Mouse (Mus musculus): ENCODE data around the gene Fam49a. TPM values are rescaled to one million over a fixed set of nuclear protein-coding genes. Genes with fewer than 3 reads are reported as not detected.

Gene Fam49a
- polyA plus RNA-seq, 1 experiment: 3.4 TPM

DNA sequence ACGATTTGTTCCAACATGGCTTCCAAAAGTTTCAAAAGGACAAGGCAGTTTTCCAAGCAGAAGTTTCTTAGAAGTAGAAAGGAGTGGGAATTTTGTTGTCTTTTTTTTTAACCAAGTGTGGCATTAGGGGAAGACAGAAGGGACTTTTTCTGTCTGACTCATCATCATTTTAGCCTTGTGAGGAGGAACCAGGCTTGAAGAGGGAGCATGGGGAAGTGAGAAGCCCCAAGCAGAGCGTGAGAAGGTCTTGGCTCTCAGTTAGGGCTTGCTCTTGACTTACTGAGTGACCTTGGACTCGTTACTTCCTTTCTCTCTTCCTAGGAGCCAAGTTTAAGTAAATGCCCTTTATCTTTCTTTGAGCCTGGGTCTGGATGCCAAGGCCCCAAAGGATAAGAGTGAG is 8.6 kb downstream of the Fam49a start:
- Histone ChIP-seq H3K27ac (ENCODE audit: insufficient read depth, low read depth, low read length) (no peak overlapping the region), H3K27me3 (replicated peaks; ENCODE audit: control insufficient read depth, insufficient read depth, low read length) (no peaks in the 10 kb centered on the region), H3K36me3 (ENCODE audit: control insufficient read depth, insufficient read depth, low read length) (no peaks in the 10 kb centered on the region), H3K4me3 (ENCODE audit: insufficient read depth, low read depth, low read length) (no peak overlapping the region), H3K4me1 (ENCODE audit: control insufficient read depth, insufficient read depth, low read length) (peaks cover 4% of the 10 kb centered on the region; the same call in 1 of the 2 replicates)
- no peak for DNase-seq
- TF ChIP-seq CTCF (conservative IDR thresholded peaks at IDR 0.05; ENCODE audit: insufficient read depth, insufficient read length, low read depth, low read length) (no peak), POLR2A (IDR thresholded peaks at IDR 0.05; ENCODE audit: low read depth, low read length) (no peak)
- WGBS: 81% methylated on average over 3 of the region's 3 CpGs

DNA sequence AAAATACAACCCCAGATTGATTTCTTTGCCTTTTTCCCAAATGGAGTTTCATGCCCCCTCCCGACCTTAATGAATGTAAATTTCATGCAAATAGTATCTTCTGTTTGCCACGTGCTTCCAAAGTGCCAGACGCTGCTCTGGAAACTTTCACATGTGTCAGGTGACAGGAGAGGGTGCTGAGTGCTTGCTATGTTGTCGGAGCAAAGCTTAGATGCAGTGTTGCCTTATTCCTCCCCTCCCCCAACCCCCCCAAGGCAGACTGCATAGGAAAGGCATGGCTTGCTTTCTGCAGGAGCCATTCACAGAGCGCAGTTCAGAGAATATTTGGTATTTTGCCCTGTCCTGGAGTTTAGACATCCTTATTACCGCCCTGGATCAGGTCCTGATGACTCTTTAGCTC is 12.2 kb downstream of the Fam49a start:
- TF ChIP-seq CTCF (conservative IDR thresholded peaks at IDR 0.05; ENCODE audit: insufficient read depth, insufficient read length, low read depth, low read length) (no peak), POLR2A (IDR thresholded peaks at IDR 0.05; ENCODE audit: low read depth, low read length) (no peak)
- Histone ChIP-seq H3K4me3 (ENCODE audit: insufficient read depth, low read depth, low read length) (no peak overlapping the region), H3K27me3 (replicated peaks; ENCODE audit: control insufficient read depth, insufficient read depth, low read length) (no peaks in the 10 kb centered on the region), H3K36me3 (ENCODE audit: control insufficient read depth, insufficient read depth, low read length) (no peaks in the 10 kb centered on the region), H3K27ac (ENCODE audit: insufficient read depth, low read depth, low read length) (no peak overlapping the region), H3K4me1 (ENCODE audit: control insufficient read depth, insufficient read depth, low read length) (peaks cover 4% of the 10 kb centered on the region; the same call in 1 of the 2 replicates)
- 32% methylated on average over 6 of the region's 6 CpGs for WGBS
- no peak for DNase-seq

DNA sequence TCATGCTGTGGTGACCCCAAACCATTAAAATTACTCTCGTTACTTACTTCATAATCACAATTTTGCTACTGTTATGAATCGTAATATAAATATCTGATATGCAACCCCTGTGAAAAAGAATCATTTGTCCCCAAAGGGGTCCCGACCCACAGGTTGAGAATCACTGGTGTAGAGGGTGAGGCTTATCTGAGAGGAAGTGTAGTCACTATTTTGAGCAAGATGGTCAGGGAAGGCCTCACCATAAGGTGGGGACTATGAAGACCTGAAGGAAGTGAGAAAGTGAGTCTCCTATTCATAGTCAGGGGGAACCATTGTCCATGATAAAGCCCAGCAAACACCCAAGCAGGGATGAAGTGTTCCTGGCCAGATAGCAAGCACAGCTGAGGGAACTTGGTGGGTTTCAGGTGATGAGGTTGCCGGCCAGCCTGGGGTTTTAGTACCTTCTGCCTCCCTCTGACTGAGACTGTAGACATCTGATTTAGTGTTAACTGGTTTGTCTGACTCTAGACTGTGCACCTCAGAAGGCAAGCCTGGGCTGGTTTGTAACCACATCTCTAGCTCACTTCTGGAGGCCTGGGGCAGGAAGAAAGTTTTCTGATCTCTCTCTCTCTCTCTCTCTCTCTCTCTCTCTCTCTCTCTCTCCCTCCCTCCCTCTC is 13.3 kb downstream of the Fam49a start:
- Histone ChIP-seq H3K27me3 (replicated peaks; ENCODE audit: control insufficient read depth, insufficient read depth, low read length) (no peaks in the 10 kb centered on the region), H3K27ac (ENCODE audit: insufficient read depth, low read depth, low read length) (no peak overlapping the region), H3K4me3 (ENCODE audit: insufficient read depth, low read depth, low read length) (no peak overlapping the region), H3K4me1 (ENCODE audit: control insufficient read depth, insufficient read depth, low read length) (no peaks in the 10 kb centered on the region; the same call in 1 of the 2 replicates), H3K36me3 (ENCODE audit: control insufficient read depth, insufficient read depth, low read length) (no peaks in the 10 kb centered on the region)
- 85% methylated on average over 4 of the region's 4 CpGs for WGBS
- DNase-seq: no peak
- TF ChIP-seq POLR2A (IDR thresholded peaks at IDR 0.05; ENCODE audit: low read depth, low read length): no peak
- TF ChIP-seq CTCF (conservative IDR thresholded peaks at IDR 0.05; ENCODE audit: insufficient read depth, insufficient read length, low read depth, low read length): no peak

DNA sequence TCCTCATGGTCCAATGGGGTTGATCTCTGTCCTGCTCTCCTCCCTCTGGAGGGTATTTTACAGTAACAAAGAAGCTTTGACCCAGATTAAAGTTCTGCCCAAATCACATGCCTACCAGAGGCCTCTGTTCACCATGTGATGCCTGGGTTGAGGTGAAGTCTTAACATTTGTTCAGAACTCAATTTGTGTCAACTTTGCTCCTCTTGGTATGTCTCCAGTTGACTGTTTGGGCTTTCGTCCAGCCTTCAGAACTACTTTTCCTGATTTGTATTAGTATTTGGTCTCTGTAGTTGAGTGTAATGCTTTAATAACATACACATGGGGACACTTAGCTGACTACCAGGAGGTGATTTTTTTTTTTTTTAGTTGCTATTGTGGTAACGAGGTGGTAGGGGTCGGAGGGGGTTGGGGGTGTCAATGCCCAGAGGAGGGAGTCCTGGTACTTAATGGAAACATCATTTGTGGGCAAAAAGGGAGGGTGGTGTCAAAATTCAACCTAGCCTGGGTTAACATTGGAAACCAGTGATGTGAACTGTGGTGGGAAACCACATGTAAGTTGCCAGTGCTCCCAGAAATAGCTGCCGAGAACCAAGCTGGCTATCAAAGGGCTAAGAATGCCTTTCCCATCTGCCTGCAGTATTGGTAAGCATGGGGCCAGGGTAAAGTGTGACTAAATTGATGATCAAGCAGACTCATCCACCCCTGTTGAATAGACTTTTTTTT is 16.0 kb downstream of the Fam49a start:
- no peaks in the 10 kb centered on the region for H3K4me1 ChIP-seq (ENCODE audit: control insufficient read depth, insufficient read depth, low read length)
- WGBS: 66% methylated on average over 4 of the region's 4 CpGs
- TF ChIP-seq CTCF (conservative IDR thresholded peaks at IDR 0.05; ENCODE audit: insufficient read depth, insufficient read length, low read depth, low read length): no peak
- TF ChIP-seq POLR2A (IDR thresholded peaks at IDR 0.05; ENCODE audit: low read depth, low read length): no peak
- H3K27me3 ChIP-seq (replicated peaks; ENCODE audit: control insufficient read depth, insufficient read depth, low read length): no peaks in the 10 kb centered on the region
- no peak overlapping the region for H3K4me3 ChIP-seq (ENCODE audit: insufficient read depth, low read depth, low read length)
- no peak for DNase-seq
- H3K36me3 ChIP-seq (ENCODE audit: control insufficient read depth, insufficient read depth, low read length): no peaks in the 10 kb centered on the region
- no peak overlapping the region for H3K27ac ChIP-seq (ENCODE audit: insufficient read depth, low read depth, low read length)

DNA sequence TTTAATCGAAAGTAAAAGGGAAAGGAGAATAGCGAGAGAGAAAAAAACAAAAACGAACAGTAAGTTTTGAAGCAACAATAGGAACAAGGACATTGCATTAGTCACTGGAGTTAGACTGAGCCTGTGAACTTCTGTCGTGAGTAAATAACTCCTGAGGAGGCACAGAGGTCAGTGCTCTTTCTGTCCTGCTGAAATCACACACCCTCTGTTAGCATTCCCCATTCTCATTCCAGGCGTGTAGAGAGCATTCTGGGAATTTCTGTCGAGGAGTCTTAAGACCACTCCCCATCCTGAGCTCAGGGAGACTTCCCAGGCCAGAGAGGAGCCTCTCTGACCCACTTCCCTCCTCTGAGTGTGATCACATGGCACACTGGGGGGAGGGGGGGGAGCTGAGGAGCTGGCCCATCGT is 16.5 kb downstream of the Fam49a start:
- WGBS: 59% methylated on average over 7 of the region's 7 CpGs
- Histone ChIP-seq H3K27ac (ENCODE audit: insufficient read depth, low read depth, low read length) (no peak overlapping the region), H3K4me3 (ENCODE audit: insufficient read depth, low read depth, low read length) (no peak overlapping the region), H3K36me3 (ENCODE audit: control insufficient read depth, insufficient read depth, low read length) (no peaks in the 10 kb centered on the region), H3K27me3 (replicated peaks; ENCODE audit: control insufficient read depth, insufficient read depth, low read length) (no peaks in the 10 kb centered on the region), H3K4me1 (ENCODE audit: control insufficient read depth, insufficient read depth, low read length) (no peaks in the 10 kb centered on the region)
- TF ChIP-seq POLR2A (IDR thresholded peaks at IDR 0.05; ENCODE audit: low read depth, low read length): no peak
- TF ChIP-seq CTCF (conservative IDR thresholded peaks at IDR 0.05; ENCODE audit: insufficient read depth, insufficient read length, low read depth, low read length): no peak
- DNase-seq: no peak

DNA sequence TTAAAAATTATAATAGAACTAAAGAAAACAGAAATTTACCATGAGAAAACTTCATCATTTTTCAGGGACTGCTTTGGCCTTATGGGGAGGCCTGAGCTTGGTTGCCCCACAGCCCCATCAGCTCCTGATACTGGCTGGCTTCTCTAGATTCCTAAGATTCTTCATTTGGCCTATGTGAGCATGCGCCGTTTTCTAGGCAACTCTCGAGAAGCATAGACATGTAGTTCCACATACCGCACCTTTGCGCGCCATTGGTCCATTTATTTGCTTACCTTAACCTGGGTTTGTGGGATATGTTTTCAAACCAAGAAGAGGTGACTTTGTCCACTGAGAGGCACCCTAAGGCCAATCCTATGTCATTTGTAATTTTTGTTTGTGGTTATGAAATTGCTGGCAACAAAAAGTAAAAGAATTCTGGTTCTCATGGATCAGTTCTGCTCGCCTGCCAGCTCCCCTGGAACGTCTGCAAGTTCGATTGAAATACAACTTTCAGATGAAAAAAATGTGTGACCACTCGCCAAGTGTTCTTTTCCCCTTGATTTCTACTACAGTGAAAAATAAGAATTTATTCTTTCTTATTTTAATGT is 21.9 kb downstream of the Fam49a start:
- no peaks in the 10 kb centered on the region for H3K27me3 ChIP-seq (replicated peaks; ENCODE audit: control insufficient read depth, insufficient read depth, low read length)
- H3K4me1 ChIP-seq (ENCODE audit: control insufficient read depth, insufficient read depth, low read length): no peaks in the 10 kb centered on the region
- WGBS: 83% methylated on average over 10 of the region's 10 CpGs
- H3K36me3 ChIP-seq (ENCODE audit: control insufficient read depth, insufficient read depth, low read length): no peaks in the 10 kb centered on the region
- no peak for TF ChIP-seq CTCF (conservative IDR thresholded peaks at IDR 0.05; ENCODE audit: insufficient read depth, insufficient read length, low read depth, low read length)
- TF ChIP-seq POLR2A (IDR thresholded peaks at IDR 0.05; ENCODE audit: low read depth, low read length): no peak
- DNase-seq: no peak
- H3K27ac ChIP-seq (ENCODE audit: insufficient read depth, low read depth, low read length): no peak overlapping the region
- H3K4me3 ChIP-seq (ENCODE audit: insufficient read depth, low read depth, low read length): no peak overlapping the region

DNA sequence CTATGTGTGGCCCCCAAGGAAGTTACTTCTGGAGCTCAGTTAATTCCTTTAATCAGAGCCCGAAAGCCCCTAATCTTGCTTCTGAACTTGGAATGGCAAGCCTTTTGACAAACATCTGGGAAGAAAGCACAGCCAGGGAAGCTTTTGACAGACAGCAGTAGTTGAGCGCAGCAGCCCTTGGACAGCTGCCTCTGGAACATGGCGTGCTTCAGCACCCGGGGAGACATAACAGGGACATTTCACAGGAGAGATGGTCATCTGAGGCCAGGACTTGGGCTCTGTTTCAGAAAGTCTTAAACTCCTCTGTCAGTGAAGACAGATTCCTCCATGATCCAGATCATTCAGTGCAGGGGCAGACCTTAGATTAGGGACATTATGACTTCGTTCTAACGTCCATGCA is 22.6 kb downstream of the Fam49a start:
- Histone ChIP-seq H3K36me3 (ENCODE audit: control insufficient read depth, insufficient read depth, low read length) (no peaks in the 10 kb centered on the region), H3K4me1 (ENCODE audit: control insufficient read depth, insufficient read depth, low read length) (no peaks in the 10 kb centered on the region), H3K27ac (ENCODE audit: insufficient read depth, low read depth, low read length) (no peak overlapping the region), H3K27me3 (replicated peaks; ENCODE audit: control insufficient read depth, insufficient read depth, low read length) (no peaks in the 10 kb centered on the region), H3K4me3 (ENCODE audit: insufficient read depth, low read depth, low read length) (no peak overlapping the region)
- 77% methylated on average over 6 of the region's 6 CpGs for WGBS
- TF ChIP-seq CTCF (conservative IDR thresholded peaks at IDR 0.05; ENCODE audit: insufficient read depth, insufficient read length, low read depth, low read length) (no peak), POLR2A (IDR thresholded peaks at IDR 0.05; ENCODE audit: low read depth, low read length) (no peak)
- no peak for DNase-seq

All from kidney, adult 2 months (tissue).